Mouse (Mus musculus) layer of hippocampus, adult 2 months (tissue): ENCODE results near the gene Shisal2a. TPM values are rescaled to one million over a fixed set of nuclear protein-coding genes. Genes with fewer than 3 reads are reported as not detected.

Source experiments
- DNase-seq, 2 experiments: peaks; one replicate each; pipeline ENCODE4 v3.0.0; 2022; ENCODE audit warnings: low spot score in 2 of 2
- H3K27ac ChIP-seq: fragments of 200-600 bp; 2 replicates; pipeline ENCODE4 v1.8.1; 2022
- H3K4me3 ChIP-seq: fragments of 200-600 bp; 2 replicates; pipeline ENCODE4 v1.8.1; 2022; ENCODE audit warnings: mild to moderate bottlenecking
- CTCF ChIP-seq: fragments of 200-600 bp; conservative IDR thresholded peaks from 2 replicates; pipeline ENCODE4 v1.8.1; 2022; ENCODE audit warnings: antibody characterized with exemption, mild to moderate bottlenecking, moderate library complexity
- long read RNA-seq, 2 experiments: library from polyadenylated mRNA; stranded (forward); transcript quantifications; one replicate each; pipeline ENCODE4 v2.0.0; 2021; ENCODE audit warnings: borderline mapping rate in 2 of 2
- total RNA-seq, 2 experiments: library from RNA; stranded (reverse); gene quantifications; 2 replicates each; pipeline ENCODE4 v1.2.3; 2021

The Shisal2a gene
- not detected for total RNA-seq
- long read RNA-seq, experiment 1: 0 reads
- long read RNA-seq, experiment 2: 0 reads

DNA sequence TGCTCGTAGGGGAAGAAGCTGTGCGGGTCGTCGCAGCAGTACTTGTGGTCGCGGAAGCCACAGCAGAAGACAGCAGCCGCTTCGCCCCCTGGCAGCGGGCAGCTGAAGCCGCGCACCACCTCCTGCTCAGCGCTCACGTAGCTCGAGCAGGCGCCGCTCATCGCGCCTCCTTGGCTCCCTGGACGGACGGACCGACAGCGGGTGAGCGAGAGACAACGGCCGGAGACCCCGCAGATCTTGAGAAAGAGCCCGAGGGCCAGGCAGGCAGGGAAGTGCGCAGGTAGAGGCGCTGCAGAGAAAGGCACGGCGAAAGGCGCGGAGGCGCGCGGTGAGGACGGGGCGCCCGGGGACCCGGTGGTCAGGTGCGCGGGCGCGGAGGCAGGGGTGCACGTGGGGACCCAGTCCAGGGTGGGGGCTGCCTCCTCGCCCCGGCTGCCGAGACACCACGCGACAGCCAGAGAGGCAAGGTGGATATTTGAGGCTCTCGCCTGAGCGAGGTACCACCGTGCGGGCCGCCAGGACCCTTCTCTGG, at the start of gene Shisal2a:
Gene Shisal2a, minus strand, starts transcription at position 167 of the 532 bp plus-strand sequence.
- Histone ChIP-seq H3K27ac (no peak within 1 kb of the TSS), H3K4me3 (peak within 1 kb of the TSS; percentile 35)
- TF ChIP-seq CTCF: no peak
- DNase-seq: no peak

GRCm38 (mm10) chr4:108431561-108431936, 48.4 kb upstream of the Shisal2a start:
- DNase-seq: no peak
- Histone ChIP-seq H3K4me3 (no peak overlapping the region), H3K27ac (no peak overlapping the region)
- no peak for TF ChIP-seq CTCF

GRCm38 (mm10) chr4:108430656-108431560, 47.8 kb upstream of the Shisal2a start:
- H3K27ac ChIP-seq: no peak overlapping the region
- no peak for DNase-seq
- no peak for TF ChIP-seq CTCF
- H3K4me3 ChIP-seq: no peak overlapping the region

GRCm38 (mm10) chr4:108428341-108428721, 45.2 kb upstream of the Shisal2a start:
- no peak overlapping the region for H3K27ac ChIP-seq
- no peak overlapping the region for H3K4me3 ChIP-seq
- no peak for TF ChIP-seq CTCF
- no peak for DNase-seq

DNA sequence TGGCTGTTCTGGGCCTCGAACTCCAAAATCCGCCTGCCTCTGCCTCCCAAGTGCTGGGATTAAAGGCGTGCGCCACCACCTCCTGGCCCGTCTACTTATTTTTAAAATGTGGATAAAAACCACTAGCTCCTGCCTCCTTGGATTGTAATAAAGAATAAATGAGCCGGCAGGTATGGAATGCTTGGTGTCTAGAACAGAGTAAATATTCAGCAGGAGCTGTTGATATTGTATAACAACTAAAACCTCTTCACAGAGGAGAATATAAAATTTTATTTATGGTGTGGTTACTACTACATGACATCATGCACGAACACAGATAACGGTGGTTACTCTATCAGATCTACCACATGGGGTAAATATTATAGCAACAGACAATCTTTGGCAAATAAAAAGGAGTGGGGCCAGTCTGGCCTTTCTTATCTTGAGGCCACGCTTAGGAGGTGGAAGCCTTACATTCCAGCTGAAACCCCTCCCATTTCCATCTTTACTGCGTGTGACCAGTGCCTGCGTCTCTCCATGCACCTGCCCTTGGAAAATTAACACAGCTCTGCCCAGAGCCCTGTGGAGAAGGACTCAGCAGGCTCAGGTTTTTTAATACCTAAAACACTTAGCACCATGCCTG, 44.7 kb upstream of the Shisal2a start:
- Histone ChIP-seq H3K4me3 (no peak overlapping the region), H3K27ac (no peak overlapping the region)
- TF ChIP-seq CTCF: no peak
- DNase-seq: no peak

DNA sequence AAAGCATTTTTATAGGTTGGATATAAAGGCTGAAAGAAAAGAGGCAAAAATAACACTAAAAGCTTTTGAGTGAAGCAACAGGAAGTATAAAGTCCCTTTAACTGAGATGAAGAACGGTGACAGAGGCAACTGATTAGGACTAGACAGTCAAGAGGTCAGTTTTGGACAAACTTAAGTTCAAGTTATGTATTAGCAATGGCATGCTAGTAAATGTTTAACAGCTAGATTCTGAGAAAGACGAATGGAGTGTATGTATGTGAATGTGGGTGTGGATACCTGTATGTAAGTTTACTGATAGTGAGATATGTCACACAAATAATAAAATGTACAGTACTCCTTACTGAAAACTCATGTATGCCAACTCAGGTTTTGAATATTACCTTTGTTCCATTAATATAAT, 41.4 kb upstream of the Shisal2a start:
- Histone ChIP-seq H3K4me3 (no peak overlapping the region), H3K27ac (no peak overlapping the region)
- no peak for DNase-seq
- no peak for TF ChIP-seq CTCF

DNA sequence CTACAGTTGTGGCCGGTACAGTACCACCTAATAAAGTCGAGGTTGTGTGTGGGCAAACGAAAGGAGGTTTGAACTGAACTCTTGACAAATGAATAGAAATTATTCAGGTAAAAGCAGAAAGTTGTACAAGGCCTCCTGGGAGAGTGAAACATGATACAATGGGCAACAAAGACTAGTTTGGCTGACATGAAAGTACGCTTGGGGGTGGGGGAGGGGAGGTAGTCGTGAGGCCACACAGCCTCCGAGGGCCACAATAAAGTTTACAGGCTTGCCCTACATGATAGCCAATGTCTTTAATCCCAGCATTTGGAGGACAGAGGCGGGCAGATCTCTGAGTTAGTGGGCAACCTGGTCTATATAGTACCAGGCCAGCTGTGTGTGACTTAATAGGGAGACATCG, 24.5 kb upstream of the Shisal2a start:
- TF ChIP-seq CTCF: no peak
- no peak for DNase-seq
- Histone ChIP-seq H3K27ac (no peak overlapping the region), H3K4me3 (no peak overlapping the region)

DNA sequence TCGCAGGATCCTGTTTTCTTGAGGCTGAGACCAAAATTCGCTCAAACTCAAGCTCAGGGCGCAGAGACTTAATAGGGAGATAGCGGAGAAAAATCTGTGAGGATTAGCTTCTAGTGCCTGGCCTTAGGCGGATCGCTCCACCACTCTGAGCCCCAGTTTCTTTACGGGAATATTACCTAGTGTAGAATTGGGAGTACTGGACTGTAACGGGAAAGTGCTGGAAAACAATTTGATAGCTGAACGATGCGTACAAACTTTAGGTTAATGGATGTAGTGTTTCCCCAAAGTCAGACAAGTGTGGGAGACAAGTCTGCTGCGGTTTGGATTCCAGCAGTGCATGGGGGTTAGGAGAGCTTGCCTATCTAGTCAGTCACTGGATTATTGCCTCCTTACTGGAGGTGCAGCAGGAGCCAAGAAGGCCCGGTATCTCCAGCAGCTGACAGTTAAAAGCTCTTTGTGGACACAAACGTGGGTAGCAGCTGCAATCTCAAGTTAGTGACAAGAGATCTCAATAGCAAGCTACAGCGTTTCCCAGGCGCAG, 23.8 kb upstream of the Shisal2a start, which contains the start of gene Gpx7:
Gene Gpx7, minus strand, starts transcription at position 101 of the 541 bp plus-strand sequence.
- no peak for DNase-seq
- TF ChIP-seq CTCF: no peak
- peak within 1 kb of the TSS; percentile 91 for H3K27ac ChIP-seq
- H3K4me3 ChIP-seq: peak within 1 kb of the TSS; percentile 68

- Histone ChIP-seq H3K4me3 (peak overlapping the region; percentile 68), H3K27ac (peak overlapping the region; percentile 91)
- peak; percentile 23 to 45 for DNase-seq
- TF ChIP-seq CTCF: no peak
These were observed 23.1 kb upstream of the Shisal2a start for GRCm38 (mm10) chr4:108406138-108406860.

DNA sequence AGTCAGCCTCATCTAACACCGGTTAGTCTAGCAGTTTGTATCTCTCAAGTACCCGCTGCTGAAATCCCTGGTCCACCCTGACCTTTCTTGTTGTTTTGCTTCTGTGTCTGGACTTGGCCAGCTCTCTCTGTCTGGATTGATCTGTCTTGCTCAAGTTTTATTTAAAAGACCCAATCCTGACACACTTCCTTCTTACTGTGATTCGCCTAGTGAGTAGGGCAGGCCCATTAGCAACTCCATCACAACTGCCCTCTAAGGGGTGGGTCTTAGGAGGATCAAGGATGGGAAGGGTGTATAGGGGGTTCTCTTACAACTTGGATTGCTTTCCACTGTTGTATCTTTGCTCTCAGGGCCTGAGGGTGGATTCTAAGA, 22.6 kb upstream of the Shisal2a start:
- TF ChIP-seq CTCF: no peak
- DNase-seq: no peak
- H3K4me3 ChIP-seq: peak overlapping the region; percentile 68
- H3K27ac ChIP-seq: peak overlapping the region; percentile 91

- no peak overlapping the region for H3K27ac ChIP-seq
- DNase-seq: no peak
- no peak overlapping the region for H3K4me3 ChIP-seq
- TF ChIP-seq CTCF: no peak
These were observed 20.9 kb upstream of the Shisal2a start for GRCm38 (mm10) chr4:108403861-108404635.

GRCm38 (mm10) chr4:108400395-108400794, 17.2 kb upstream of the Shisal2a start:
- no peak overlapping the region for H3K4me3 ChIP-seq
- TF ChIP-seq CTCF: no peak
- DNase-seq: no peak

More at GRCm38 (mm10) chr4:108400395-108400794, 17.2 kb upstream of the Shisal2a start:
- no peak overlapping the region for H3K27ac ChIP-seq
